Mouse (Mus musculus): ENCODE measurements at regions not wholly inside any gene's neighbourhood (a gene's known extent, or its start where the extent isn't known, plus 50 kb on each side); places are given as distances from the start of the nearest gene placed in this dataset.
"Not testable (repeated sequence)": the region's sequence is repeated elsewhere in the genome, so short reads cannot be mapped to it uniquely, and the experiment has no call there.

DNA sequence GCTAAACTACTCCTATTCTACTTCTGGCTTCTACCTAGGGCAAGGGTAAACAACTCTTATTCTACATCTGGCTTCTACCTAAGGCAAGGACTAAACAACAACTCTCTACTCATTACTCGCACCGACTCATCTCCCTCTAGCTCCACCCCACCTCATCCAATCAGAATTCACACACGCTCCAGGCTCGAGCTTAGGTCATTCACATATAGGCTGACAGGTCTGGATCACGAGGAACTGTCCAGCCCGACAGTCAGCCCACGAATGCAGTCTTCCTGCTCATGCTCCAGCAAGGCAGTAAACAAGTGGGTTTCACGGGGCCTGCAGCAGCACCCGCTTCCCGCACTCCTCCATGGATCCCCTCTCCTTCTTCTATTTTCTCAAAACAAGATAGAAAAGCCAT is 70.6 kb upstream of the Riok2 start:
- TF ChIP-seq POLR2A (IDR thresholded peaks at IDR 0.05; ENCODE audit: borderline replicate concordance, low read depth, low read length); CTCF (IDR thresholded peaks at IDR 0.05; ENCODE audit: low read depth, low read length): not testable (repeated sequence)
